Mouse (Mus musculus) intestine, embryonic 16.5 days (tissue): Measurements from ENCODE around the gene Vmo1. TPM values are rescaled to one million over a fixed set of nuclear protein-coding genes. Genes with fewer than 3 reads are reported as not detected.
"Not testable (repeated sequence)": the region's sequence is repeated elsewhere in the genome, so short reads cannot be mapped to it uniquely, and the experiment has no call there.

ENCODE experiments used
- ATAC-seq: fragments of 200-750 bp; cut with Nextera tagmentation; 2 replicates; pipeline ENCODE4 v1.8.0; 2017; ENCODE audit warnings: moderate TSS enrichment, moderate library complexity
- H3K27ac ChIP-seq: fragments of 300-500 bp; sonication (generic); 2 replicates; pipeline ENCODE4 v1.5.1; 2014; ENCODE audit warnings: mild to moderate bottlenecking, low read length
- H3K27me3 ChIP-seq: fragments of 300-500 bp; sonication (generic); replicated peaks from 2 replicates; pipeline ENCODE4 v1.6.1; 2014; ENCODE audit warnings: low read length, control low read depth, mixed read lengths; ENCODE audit not compliant: control insufficient read depth, insufficient read depth
- H3K36me3 ChIP-seq: fragments of 300-500 bp; sonication (generic); 2 replicates; pipeline ENCODE4 v1.6.1; 2014; ENCODE audit warnings: low read length, control low read depth; ENCODE audit not compliant: control insufficient read depth, insufficient read depth
- H3K4me1 ChIP-seq: fragments of 300-500 bp; sonication (generic); 2 replicates; pipeline ENCODE4 v1.6.1; 2014; ENCODE audit warnings: low read length, control low read depth, mixed read lengths; ENCODE audit not compliant: control insufficient read depth, insufficient read depth
- H3K4me2 ChIP-seq: fragments of 300-500 bp; sonication (generic); 2 replicates; pipeline ENCODE4 v1.6.1; 2014; ENCODE audit warnings: low read depth, low read length, control low read depth
- H3K4me3 ChIP-seq: fragments of 300-500 bp; sonication (generic); 2 replicates; pipeline ENCODE4 v1.5.1; 2014; ENCODE audit warnings: mild to moderate bottlenecking, low read length
- H3K9ac ChIP-seq: fragments of 300-500 bp; sonication (generic); 2 replicates; pipeline ENCODE4 v1.6.1; 2014; ENCODE audit warnings: low read depth, low read length
- H3K9me3 ChIP-seq: fragments of 300-500 bp; sonication (generic); 2 replicates; pipeline ENCODE4 v1.6.1; 2016; ENCODE audit warnings: low read length, control low read depth; ENCODE audit not compliant: control insufficient read depth
- WGBS: fragments of 180-500 bp; shearing (Covaris S2); extraction: QIAGEN DNeasy Blood & Tissue Kit; methylation state at CpG from one replicate; pipeline ENCODE4 v1.1.7; 2014; 5-methylcytosine and 5-hydroxymethylcytosine counted together
- polyA plus RNA-seq: library from polyadenylated mRNA; unstranded; fragments of >200 nt; fragmentation: Nextera tagmentation; extraction: Ambion mirVana; gene quantifications from 2 replicates; pipeline ENCODE4 v1.2.1, GENCODE M21; 2015

Vmo1 gene
- polyA plus RNA-seq, 1 experiment from 2014 or later, result 0.28 TPM

DNA sequence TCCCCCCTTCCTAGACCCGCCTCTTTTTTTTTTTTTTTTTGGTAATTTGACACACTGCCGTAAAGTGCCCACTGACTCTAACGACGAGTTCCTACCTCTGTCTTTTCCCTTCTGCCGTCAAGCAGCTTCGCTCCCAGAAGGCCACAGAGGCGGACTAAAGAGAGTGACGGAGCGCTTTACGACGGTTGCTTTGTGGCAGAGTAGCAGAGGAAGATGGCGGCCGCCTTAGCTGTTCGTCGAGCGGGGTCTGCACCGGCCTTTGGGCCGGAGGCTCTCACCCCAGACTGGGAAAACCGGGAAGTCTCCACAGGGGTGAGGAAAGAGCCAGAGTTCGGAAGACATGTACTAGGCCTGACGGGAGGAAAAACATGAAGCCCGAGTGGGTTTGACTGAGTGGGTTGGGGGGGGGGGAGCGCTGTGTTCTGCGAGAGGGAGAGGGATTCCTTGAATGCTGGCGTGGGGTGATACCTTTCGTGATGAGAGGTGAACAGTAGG, 10.8 kb upstream of the Vmo1 start, which contains the start of gene Psmb6:
Psmb6 (plus strand) TSS at position 184 of the 495 bp plus-strand sequence.
- Histone ChIP-seq H3K4me2 (peak within 1 kb of the TSS; percentile 64), H3K9me3 (no peaks in the 10 kb centered on the region), H3K36me3 (0 out of 2 replicates have a peak, but pooled peaks cover 4% of the 10 kb centered on the region), H3K27ac (peak within 1 kb of the TSS; percentile 19; the same call in 1 of the 2 replicates), H3K4me3 (peak within 1 kb of the TSS; percentile 73), H3K4me1 (peaks cover 13% of the 10 kb centered on the region), H3K9ac (peak within 1 kb of the TSS; percentile 82), H3K27me3 (no peaks in the 10 kb centered on the region)
- ATAC-seq, result peak; percentile 92
- WGBS, result under 1% methylated on average over 25 of the region's 26 CpGs

GRCm38 (mm10) chr11:70524782-70525181, 10.4 kb upstream of the Vmo1 start:
- H3K4me3 ChIP-seq, result peak overlapping the region; percentile 73
- no peaks in the 10 kb centered on the region for H3K9me3 ChIP-seq
- H3K4me2 ChIP-seq, result peak overlapping the region; percentile 57
- H3K4me1 ChIP-seq, result peaks cover 16% of the 10 kb centered on the region
- H3K27ac ChIP-seq, result no peak overlapping the region
- H3K36me3 ChIP-seq, result 0 out of 2 replicates have a peak, but pooled peaks cover 4% of the 10 kb centered on the region
- ATAC-seq, result peak; percentile 44
- 5% methylated on average over 8 of the region's 8 CpGs for WGBS
- H3K27me3 ChIP-seq, result no peaks in the 10 kb centered on the region
- H3K9ac ChIP-seq, result 0 out of 2 replicates have a peak overlapping the region, but pooled peaks have one; percentile 45

DNA sequence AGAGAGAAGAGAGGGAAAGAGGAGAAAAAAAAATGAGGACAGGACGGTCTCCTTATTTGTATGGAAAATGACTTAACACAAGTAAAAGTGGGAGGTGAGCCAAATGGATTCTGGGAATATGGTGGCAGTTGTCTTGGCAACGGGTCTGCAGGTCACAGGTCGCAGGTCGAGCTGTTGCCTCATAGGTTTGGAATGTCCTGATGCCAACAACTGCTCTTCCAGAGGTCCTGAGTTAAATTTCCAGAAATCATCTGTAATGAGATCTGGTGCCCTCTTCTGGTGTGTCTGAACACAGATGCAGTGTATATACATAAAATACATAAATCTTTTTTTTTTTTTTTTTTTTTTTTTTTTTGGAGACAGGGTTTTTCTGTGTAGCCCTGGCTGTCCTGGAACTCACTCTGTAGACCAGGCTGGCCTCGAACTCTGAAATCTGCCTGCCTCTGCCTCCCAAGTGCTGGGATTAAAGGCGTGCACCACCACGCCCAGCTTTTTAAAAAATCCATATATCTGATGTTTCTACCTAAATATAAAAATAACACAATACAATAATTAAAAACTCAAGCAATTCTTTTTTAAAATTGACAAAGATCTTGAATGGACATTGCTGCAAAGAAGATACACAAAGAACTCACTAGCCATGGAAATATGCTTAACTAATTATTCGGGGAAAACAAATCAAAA, 9.0 kb upstream of the Vmo1 start:
- not testable (repeated sequence) for H3K36me3 ChIP-seq, H3K4me3 ChIP-seq, H3K27ac ChIP-seq, H3K4me2 ChIP-seq, H3K27me3 ChIP-seq, H3K9ac ChIP-seq, ATAC-seq, H3K9me3 ChIP-seq
- WGBS, result 85% methylated on average over 8 of the region's 8 CpGs
- H3K4me1 ChIP-seq, result peaks cover 24% of the 10 kb centered on the region

GRCm38 (mm10) chr11:70520178-70520769, 5.9 kb upstream of the Vmo1 start:
- Histone ChIP-seq H3K27me3 (no peaks in the 10 kb centered on the region), H3K4me2 (peak overlapping the region; percentile 49), H3K4me1 (peaks cover 17% of the 10 kb centered on the region; the same call in 1 of the 2 replicates), H3K27ac (peak overlapping the region; percentile 83), H3K4me3 (peak overlapping the region; percentile 43), H3K9ac (peak overlapping the region; percentile 74), H3K9me3 (no peaks in the 10 kb centered on the region), H3K36me3 (no peaks in the 10 kb centered on the region)
- 11% methylated on average over 41 of the region's 41 CpGs for WGBS
- ATAC-seq, result peak; percentile 38

GRCm38 (mm10) chr11:70518923-70519322, 4.5 kb upstream of the Vmo1 start, which contains the start of gene Gltpd2:
Gene Gltpd2 (plus strand): TSS chr11:70519196.
- Histone ChIP-seq H3K4me3 (peak within 1 kb of the TSS; percentile 43), H3K27ac (peak within 1 kb of the TSS; percentile 83), H3K9me3 (no peaks in the 10 kb centered on the region), H3K36me3 (no peaks in the 10 kb centered on the region), H3K4me1 (peaks cover 17% of the 10 kb centered on the region; the same call in 1 of the 2 replicates), H3K27me3 (no peaks in the 10 kb centered on the region), H3K9ac (peak within 1 kb of the TSS; percentile 74), H3K4me2 (peak within 1 kb of the TSS; percentile 49)
- no peak for ATAC-seq
- 70% methylated on average over 10 of the region's 10 CpGs for WGBS

GRCm38 (mm10) chr11:70518436-70518835, 4.0 kb upstream of the Vmo1 start:
- H3K27ac ChIP-seq, result no peak overlapping the region

DNA sequence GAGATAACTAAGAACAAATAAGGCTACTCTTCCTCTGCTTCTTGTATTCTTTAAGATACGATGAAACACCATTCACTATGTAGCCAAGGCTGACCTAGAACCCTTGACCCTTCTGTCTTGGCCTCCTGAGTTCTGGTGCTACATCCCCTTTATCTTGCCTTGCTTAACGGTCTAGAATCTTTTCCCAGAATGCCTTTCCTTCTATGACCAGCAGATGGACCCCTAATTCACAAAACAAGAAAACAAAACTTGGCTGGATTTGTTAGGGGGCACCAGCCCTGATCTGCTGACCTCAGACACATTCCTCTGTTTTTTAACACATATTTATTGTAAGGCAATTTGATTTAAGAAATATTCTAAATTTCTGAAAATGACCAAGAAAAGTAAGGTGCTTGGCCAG, 1.9 kb upstream of the Vmo1 start:
- no peak for ATAC-seq
- Histone ChIP-seq H3K4me1 (peaks cover 17% of the 10 kb centered on the region; the same call in 1 of the 2 replicates), H3K27ac (no peak overlapping the region), H3K4me2 (no peak overlapping the region), H3K4me3 (no peak overlapping the region), H3K27me3 (no peaks in the 10 kb centered on the region), H3K9me3 (no peaks in the 10 kb centered on the region), H3K36me3 (no peaks in the 10 kb centered on the region), H3K9ac (no peak overlapping the region)
- WGBS, result 25% methylated on average over 2 of the region's 2 CpGs

More at GRCm38 (mm10) chr11:70518436-70518835, 4.0 kb upstream of the Vmo1 start:
- ATAC-seq, result no peak
- WGBS, result 63% methylated on average over 1 of the region's 1 CpGs
- peaks cover 17% of the 10 kb centered on the region; the same call in 1 of the 2 replicates for H3K4me1 ChIP-seq
- H3K27me3 ChIP-seq, result no peaks in the 10 kb centered on the region
- H3K9me3 ChIP-seq, result no peaks in the 10 kb centered on the region
- no peak overlapping the region for H3K4me2 ChIP-seq
- H3K9ac ChIP-seq, result no peak overlapping the region
- no peaks in the 10 kb centered on the region for H3K36me3 ChIP-seq
- no peak overlapping the region for H3K4me3 ChIP-seq

GRCm38 (mm10) chr11:70513520-70513919, 896 bp downstream of the Vmo1 start:
- H3K9me3 ChIP-seq, result no peaks in the 10 kb centered on the region
- H3K4me2 ChIP-seq, result no peak overlapping the region
- H3K27ac ChIP-seq, result no peak overlapping the region
- H3K27me3 ChIP-seq, result no peaks in the 10 kb centered on the region
- H3K36me3 ChIP-seq, result no peaks in the 10 kb centered on the region
- peaks cover 11% of the 10 kb centered on the region for H3K4me1 ChIP-seq
- no peak overlapping the region for H3K9ac ChIP-seq
- no peak for ATAC-seq
- WGBS, result 61% methylated on average over 11 of the region's 11 CpGs
- H3K4me3 ChIP-seq, result no peak overlapping the region

DNA sequence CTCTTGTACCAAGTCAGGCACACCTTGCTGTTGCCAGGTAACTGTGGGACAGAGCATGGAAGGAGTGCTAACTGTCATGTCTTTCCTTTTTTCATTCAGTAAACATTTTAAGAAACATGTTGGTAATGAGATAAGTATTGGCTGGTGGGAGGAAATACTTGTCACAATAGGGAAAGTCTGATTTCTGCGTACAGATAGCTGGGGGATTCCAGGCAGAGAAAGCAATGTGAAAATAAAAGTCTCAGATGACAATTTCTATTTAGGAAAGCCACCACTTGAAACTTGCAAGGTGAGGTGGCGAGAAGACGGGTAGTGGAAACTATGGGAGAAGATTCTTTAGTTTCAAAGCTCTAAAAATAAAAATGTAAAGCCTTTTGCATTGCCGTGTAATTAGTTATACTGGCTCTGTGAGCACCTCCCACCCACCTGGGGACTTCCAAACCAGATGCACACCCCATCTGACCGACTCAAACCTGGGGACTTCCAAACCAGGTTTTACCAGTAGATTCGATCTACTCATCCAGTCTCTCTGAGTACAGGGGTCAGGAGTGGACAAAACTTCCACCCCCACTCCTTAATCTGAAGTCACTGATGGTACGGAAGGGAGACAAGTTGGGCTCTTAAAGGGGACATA, 1.6 kb downstream of the Vmo1 start:
- H3K4me2 ChIP-seq, result no peak overlapping the region
- no peaks in the 10 kb centered on the region for H3K36me3 ChIP-seq
- 83% methylated on average over 7 of the region's 7 CpGs for WGBS

More for the DNA sequence above, 1.6 kb downstream of the Vmo1 start:
- H3K4me3 ChIP-seq, result no peak overlapping the region
- no peaks in the 10 kb centered on the region for H3K27me3 ChIP-seq
- H3K9me3 ChIP-seq, result no peaks in the 10 kb centered on the region
- H3K27ac ChIP-seq, result no peak overlapping the region
- ATAC-seq, result no peak
- H3K9ac ChIP-seq, result no peak overlapping the region
- peaks cover 11% of the 10 kb centered on the region for H3K4me1 ChIP-seq
